Mouse (Mus musculus) kidney, embryonic 15.5 days (tissue): ENCODE measurements around the gene Hs6st3. TPM values are rescaled to one million over a fixed set of nuclear protein-coding genes. Genes with fewer than 3 reads are reported as not detected.
"Not testable (repeated sequence)": the region's sequence is repeated elsewhere in the genome, so short reads cannot be mapped to it uniquely, and the experiment has no call there.

Experiments
- ATAC-seq: fragments of 200-750 bp; cut with Nextera tagmentation; replicated peaks from 2 replicates; pipeline ENCODE4 v1.8.0; 2017; ENCODE audit warnings: moderate TSS enrichment; ENCODE audit not compliant: low FRiP score
- H3K27ac ChIP-seq: fragments of 300-500 bp; sonication (generic); 2 replicates; pipeline ENCODE4 v1.5.1; 2015; ENCODE audit warnings: mild to moderate bottlenecking, inconsistent platforms
- H3K27me3 ChIP-seq: fragments of 300-500 bp; sonication (generic); 2 replicates; pipeline ENCODE4 v1.6.1; 2015; ENCODE audit warnings: inconsistent platforms
- H3K36me3 ChIP-seq: fragments of 300-500 bp; sonication (generic); 2 replicates; pipeline ENCODE4 v1.6.1; 2015; ENCODE audit warnings: inconsistent platforms
- H3K4me1 ChIP-seq: fragments of 300-500 bp; sonication (generic); 2 replicates; pipeline ENCODE4 v1.6.1; 2015; ENCODE audit warnings: inconsistent platforms
- H3K4me2 ChIP-seq: fragments of 300-500 bp; sonication (generic); 2 replicates; pipeline ENCODE4 v1.6.1; 2015; ENCODE audit warnings: moderate library complexity, mild to moderate bottlenecking, inconsistent platforms
- H3K4me3 ChIP-seq: fragments of 300-500 bp; sonication (generic); replicated peaks from 2 replicates; pipeline ENCODE4 v1.5.1; 2015; ENCODE audit warnings: mild to moderate bottlenecking, inconsistent platforms
- H3K9ac ChIP-seq: fragments of 300-500 bp; sonication (generic); 2 replicates; pipeline ENCODE4 v1.6.1; 2015; ENCODE audit warnings: mild to moderate bottlenecking, inconsistent platforms
- H3K9me3 ChIP-seq: fragments of 300-500 bp; sonication (generic); replicated peaks from 2 replicates; pipeline ENCODE4 v1.6.1; 2016; ENCODE audit warnings: inconsistent platforms
- WGBS: fragments of 180-500 bp; shearing (Covaris S2); methylation state at CpG from one replicate; pipeline ENCODE4 v1.1.7; 2015; ENCODE audit warnings: mixed read lengths; 5-methylcytosine and 5-hydroxymethylcytosine counted together
- polyA plus RNA-seq: library from polyadenylated mRNA; unstranded; fragments of >200 nt; fragmentation: Nextera tagmentation; extraction: Ambion mirVana; gene quantifications from 2 replicates; pipeline ENCODE4 v1.2.1, GENCODE M21; 2015

The Hs6st3 gene
- polyA plus RNA-seq, 1 experiment from 2014 or later: 0.09 TPM

DNA sequence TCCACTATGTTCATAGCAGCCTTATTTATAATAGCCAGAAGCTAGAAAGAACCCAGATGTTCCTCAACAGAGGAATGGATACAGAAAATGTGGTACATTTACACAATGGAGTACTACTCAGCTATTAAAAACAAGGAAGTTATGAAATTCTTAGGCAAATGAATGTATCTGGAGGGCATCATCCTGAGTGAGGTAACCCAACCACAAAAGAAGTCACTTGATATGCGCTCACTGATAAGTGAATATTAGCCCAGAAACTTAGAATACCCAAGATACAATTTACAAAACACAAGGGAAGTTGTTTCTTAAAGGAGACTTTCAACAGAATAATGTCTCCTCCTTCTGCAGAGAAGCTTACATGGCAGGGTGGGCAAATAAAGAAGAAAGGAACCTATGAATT, 449.2 kb downstream of the Hs6st3 start:
- not testable (repeated sequence) for H3K9ac ChIP-seq, ATAC-seq, H3K4me3 ChIP-seq, H3K27ac ChIP-seq, H3K27me3 ChIP-seq, H3K4me1 ChIP-seq, H3K4me2 ChIP-seq, H3K9me3 ChIP-seq, H3K36me3 ChIP-seq
- WGBS: 98% methylated on average over 1 of the region's 1 CpGs

- Histone ChIP-seq H3K4me1 (0 out of 2 replicates have a peak, but pooled peaks cover 8% of the 10 kb centered on the region), H3K9ac (no peak overlapping the region), H3K27me3 (no peaks in the 10 kb centered on the region), H3K9me3 (no peaks in the 10 kb centered on the region), H3K27ac (no peak overlapping the region), H3K4me3 (no peak overlapping the region), H3K4me2 (no peak overlapping the region), H3K36me3 (no peaks in the 10 kb centered on the region)
- no peak for ATAC-seq
- 65% methylated on average over 14 of the region's 14 CpGs for WGBS
Measured at GRCm38 (mm10) chr14:119604327-119604726, 466.2 kb downstream of the Hs6st3 start.

DNA sequence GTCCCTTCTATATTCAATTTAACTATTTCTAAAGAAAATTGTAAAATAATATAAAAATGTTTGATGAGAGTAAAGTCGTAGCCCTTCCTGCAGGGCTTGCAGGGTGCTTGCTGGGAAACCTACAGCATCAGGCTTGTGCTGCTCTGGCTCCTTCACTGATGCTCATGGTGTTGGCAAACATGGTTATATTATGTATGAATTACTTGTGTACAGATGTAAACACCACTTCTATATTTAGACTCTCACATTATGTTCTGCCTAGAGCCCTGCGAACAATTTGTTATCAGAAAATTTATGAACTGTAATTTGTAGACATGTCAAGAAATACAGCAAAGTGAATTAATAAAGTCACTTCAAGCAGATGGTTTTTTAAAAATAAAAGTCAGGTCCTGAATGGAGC, 474.7 kb downstream of the Hs6st3 start:
- Histone ChIP-seq H3K4me1 (0 out of 2 replicates have a peak, but pooled peaks cover 8% of the 10 kb centered on the region), H3K9ac (no peak overlapping the region), H3K4me2 (no peak overlapping the region), H3K27me3 (no peaks in the 10 kb centered on the region), H3K36me3 (no peaks in the 10 kb centered on the region), H3K27ac (no peak overlapping the region), H3K9me3 (no peaks in the 10 kb centered on the region), H3K4me3 (no peak overlapping the region)
- WGBS: 69% methylated on average over 2 of the region's 2 CpGs
- ATAC-seq: no peak

GRCm38 (mm10) chr14:119629127-119629526, 491.0 kb downstream of the Hs6st3 start:
- 80% methylated on average over 1 of the region's 1 CpGs for WGBS

DNA sequence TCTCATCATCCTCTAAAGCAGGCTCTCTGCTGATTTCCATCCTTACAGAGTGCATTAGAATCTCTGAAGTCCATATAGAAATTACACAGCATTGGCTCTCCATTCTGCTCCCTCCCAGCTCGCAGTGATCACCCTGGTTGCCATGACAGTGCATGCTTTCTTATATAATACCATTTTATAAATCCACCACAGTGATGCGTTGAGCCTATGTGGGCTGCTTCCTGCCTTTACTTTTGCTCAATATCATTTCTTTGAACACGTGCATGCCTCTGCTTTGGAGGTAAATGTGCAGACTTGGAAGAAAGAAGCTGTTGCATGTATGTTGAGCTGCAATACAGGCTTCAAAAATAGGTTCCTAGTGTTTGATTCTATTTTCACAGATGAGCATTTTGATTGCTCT, 494.9 kb downstream of the Hs6st3 start:
- Histone ChIP-seq H3K4me3 (no peak overlapping the region), H3K4me1 (no peaks in the 10 kb centered on the region), H3K9me3 (no peaks in the 10 kb centered on the region), H3K9ac (no peak overlapping the region), H3K36me3 (no peaks in the 10 kb centered on the region), H3K27ac (no peak overlapping the region), H3K27me3 (no peaks in the 10 kb centered on the region), H3K4me2 (no peak overlapping the region)
- WGBS: 80% methylated on average over 3 of the region's 3 CpGs
- ATAC-seq: no peak

More at GRCm38 (mm10) chr14:119629127-119629526, 491.0 kb downstream of the Hs6st3 start:
- no peak overlapping the region for H3K27ac ChIP-seq
- H3K9me3 ChIP-seq: no peaks in the 10 kb centered on the region
- no peaks in the 10 kb centered on the region for H3K4me1 ChIP-seq
- H3K36me3 ChIP-seq: no peaks in the 10 kb centered on the region
- H3K27me3 ChIP-seq: no peaks in the 10 kb centered on the region
- H3K9ac ChIP-seq: no peak overlapping the region
- ATAC-seq: no peak
- no peak overlapping the region for H3K4me3 ChIP-seq
- no peak overlapping the region for H3K4me2 ChIP-seq

DNA sequence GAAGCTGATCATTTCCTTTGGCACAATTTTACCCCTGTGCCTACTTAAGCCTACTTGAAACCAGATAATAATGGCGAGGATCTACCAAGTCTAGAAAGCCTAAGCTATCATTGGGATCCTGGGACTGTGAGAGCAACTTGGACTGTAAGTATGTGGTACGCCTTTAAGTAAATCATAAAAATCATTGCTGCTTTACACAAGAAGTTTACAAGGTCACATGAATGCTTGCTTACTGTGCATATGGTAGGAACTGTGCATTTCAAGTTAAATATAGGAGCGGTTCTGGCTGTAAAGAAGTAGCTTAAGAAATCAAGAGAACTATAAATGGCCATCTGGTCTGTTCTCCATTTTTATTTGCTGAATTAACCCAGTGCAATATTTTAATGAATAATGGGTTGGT, 495.5 kb downstream of the Hs6st3 start:
- ATAC-seq: no peak
- no peaks in the 10 kb centered on the region for H3K36me3 ChIP-seq
- H3K27me3 ChIP-seq: no peaks in the 10 kb centered on the region
- H3K4me2 ChIP-seq: no peak overlapping the region
- no peak overlapping the region for H3K27ac ChIP-seq
- 76% methylated on average over 3 of the region's 3 CpGs for WGBS
- H3K4me3 ChIP-seq: no peak overlapping the region
- no peak overlapping the region for H3K9ac ChIP-seq
- H3K4me1 ChIP-seq: no peaks in the 10 kb centered on the region
- no peaks in the 10 kb centered on the region for H3K9me3 ChIP-seq

GRCm38 (mm10) chr14:119642874-119643273, 504.7 kb downstream of the Hs6st3 start:
- H3K4me3 ChIP-seq: no peak overlapping the region
- no peaks in the 10 kb centered on the region for H3K36me3 ChIP-seq
- H3K27me3 ChIP-seq: no peaks in the 10 kb centered on the region
- 93% methylated on average over 1 of the region's 1 CpGs for WGBS
- no peak overlapping the region for H3K9ac ChIP-seq
- H3K27ac ChIP-seq: no peak overlapping the region
- ATAC-seq: no peak
- no peak overlapping the region for H3K4me2 ChIP-seq
- H3K9me3 ChIP-seq: no peaks in the 10 kb centered on the region
- no peaks in the 10 kb centered on the region for H3K4me1 ChIP-seq

DNA sequence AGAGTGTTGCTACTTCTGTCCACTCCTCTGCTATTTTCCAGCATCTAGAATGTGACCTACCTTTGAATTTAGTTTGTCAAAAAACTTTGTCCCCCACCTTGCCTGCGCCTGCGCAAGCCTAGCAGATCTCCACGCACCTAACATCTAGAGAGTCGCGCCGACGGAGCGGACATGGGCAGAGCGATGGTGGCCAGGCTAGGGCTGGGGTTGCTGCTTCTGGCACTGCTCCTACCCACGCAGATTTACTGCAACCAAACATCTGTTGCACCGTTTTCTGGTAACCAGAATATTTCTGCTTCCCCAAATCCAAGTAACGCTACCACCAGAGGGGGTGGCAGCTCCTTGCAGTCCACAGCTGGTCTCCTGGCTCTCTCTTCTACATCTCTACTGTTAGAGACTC, 505.7 kb downstream of the Hs6st3 start:
- H3K4me1 ChIP-seq: no peaks in the 10 kb centered on the region
- no peak overlapping the region for H3K4me2 ChIP-seq
- H3K9me3 ChIP-seq: no peaks in the 10 kb centered on the region
- WGBS: 92% methylated on average over 12 of the region's 12 CpGs
- no peak for ATAC-seq
- no peak overlapping the region for H3K4me3 ChIP-seq
- H3K36me3 ChIP-seq: no peaks in the 10 kb centered on the region
- no peaks in the 10 kb centered on the region for H3K27me3 ChIP-seq
- no peak overlapping the region for H3K27ac ChIP-seq
- H3K9ac ChIP-seq: no peak overlapping the region

GRCm38 (mm10) chr14:119656936-119657335, 518.8 kb downstream of the Hs6st3 start:
- ATAC-seq: no peak
- no peak overlapping the region for H3K4me2 ChIP-seq
- H3K36me3 ChIP-seq: no peaks in the 10 kb centered on the region
- no peaks in the 10 kb centered on the region for H3K4me1 ChIP-seq
- H3K9me3 ChIP-seq: no peaks in the 10 kb centered on the region
- WGBS: 46% methylated on average over 2 of the region's 2 CpGs
- H3K27me3 ChIP-seq: no peaks in the 10 kb centered on the region
- H3K9ac ChIP-seq: no peak overlapping the region
- no peak overlapping the region for H3K27ac ChIP-seq
- no peak overlapping the region for H3K4me3 ChIP-seq

- no peak overlapping the region for H3K4me3 ChIP-seq
- no peaks in the 10 kb centered on the region for H3K36me3 ChIP-seq
- H3K27ac ChIP-seq: no peak overlapping the region
- no peaks in the 10 kb centered on the region for H3K27me3 ChIP-seq
- no peak overlapping the region for H3K9ac ChIP-seq
- ATAC-seq: no peak
- no peak overlapping the region for H3K4me2 ChIP-seq
- WGBS: 80% methylated on average over 5 of the region's 5 CpGs
- H3K4me1 ChIP-seq: no peaks in the 10 kb centered on the region
- H3K9me3 ChIP-seq: no peaks in the 10 kb centered on the region
Measured at GRCm38 (mm10) chr14:119665741-119666141, 527.6 kb downstream of the Hs6st3 start.

DNA sequence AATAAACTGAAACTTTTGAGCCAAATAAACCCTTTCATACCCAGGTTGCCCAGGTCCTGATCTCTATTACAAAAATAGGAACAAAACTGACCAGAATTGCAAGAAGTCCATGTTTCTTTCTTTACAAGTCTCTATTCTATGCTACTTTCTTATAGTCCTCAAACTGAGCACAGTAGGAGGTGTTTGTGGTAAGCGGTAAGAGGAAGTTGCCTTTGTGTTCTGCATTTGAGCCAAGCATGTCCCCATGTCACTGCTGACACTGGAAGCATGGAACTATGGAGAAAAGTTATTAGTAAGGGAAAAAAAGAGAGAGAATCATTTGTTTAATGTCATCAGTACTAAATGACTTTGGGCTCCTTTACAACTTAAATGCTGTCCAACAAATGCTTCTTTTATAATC, 529.3 kb downstream of the Hs6st3 start:
- Histone ChIP-seq H3K4me1 (no peaks in the 10 kb centered on the region), H3K27ac (no peak overlapping the region), H3K36me3 (no peaks in the 10 kb centered on the region), H3K9me3 (no peaks in the 10 kb centered on the region), H3K27me3 (no peaks in the 10 kb centered on the region), H3K4me3 (no peak overlapping the region), H3K9ac (no peak overlapping the region), H3K4me2 (no peak overlapping the region)
- no peak for ATAC-seq
- 98% methylated on average over 1 of the region's 1 CpGs for WGBS

DNA sequence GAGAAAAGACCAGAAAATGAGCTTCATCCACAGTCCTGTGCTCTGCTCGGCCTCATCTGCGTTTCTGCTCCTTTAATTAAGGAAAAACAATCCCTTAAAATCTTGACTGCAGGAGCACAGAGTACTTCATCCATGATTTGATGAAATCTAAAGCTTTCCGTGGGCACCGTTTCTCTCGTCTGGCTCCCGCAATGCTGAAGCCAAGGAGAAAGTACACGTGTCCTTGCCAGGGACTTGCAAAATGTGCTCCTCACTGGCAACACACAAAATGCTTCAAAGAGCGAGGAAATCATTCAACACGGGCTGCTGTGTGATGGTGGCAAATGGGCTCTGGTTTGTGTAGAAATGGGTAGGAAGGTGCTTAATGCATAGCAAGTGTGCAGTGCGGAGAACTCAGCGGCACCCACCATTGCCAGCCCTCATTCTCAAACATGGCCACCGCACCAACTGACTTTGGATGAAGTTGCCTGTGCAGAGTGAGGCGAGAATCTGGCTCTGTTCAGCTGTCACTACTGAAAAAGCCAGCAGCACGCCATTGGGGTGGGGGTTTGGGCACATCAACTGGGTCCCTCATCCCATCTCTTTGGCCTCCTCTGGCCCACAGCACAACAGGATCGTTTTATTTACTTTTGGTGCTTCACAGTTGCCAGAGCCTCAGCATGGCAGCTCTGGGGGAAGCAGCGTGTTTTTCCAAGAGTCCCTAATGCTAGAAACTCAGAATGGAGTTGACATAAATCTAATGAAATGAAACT, 532.9 kb downstream of the Hs6st3 start:
- WGBS: 80% methylated on average over 16 of the region's 16 CpGs
- Histone ChIP-seq H3K4me1 (no peaks in the 10 kb centered on the region), H3K9me3 (no peaks in the 10 kb centered on the region), H3K9ac (no peak overlapping the region), H3K27me3 (no peaks in the 10 kb centered on the region), H3K36me3 (no peaks in the 10 kb centered on the region), H3K4me2 (no peak overlapping the region), H3K27ac (no peak overlapping the region), H3K4me3 (no peak overlapping the region)
- ATAC-seq: no peak

GRCm38 (mm10) chr14:119678574-119678973, 540.4 kb downstream of the Hs6st3 start:
- Histone ChIP-seq H3K27me3 (no peaks in the 10 kb centered on the region), H3K9ac (no peak overlapping the region), H3K4me3 (no peak overlapping the region), H3K4me2 (no peak overlapping the region), H3K4me1 (no peaks in the 10 kb centered on the region), H3K27ac (no peak overlapping the region), H3K9me3 (no peaks in the 10 kb centered on the region), H3K36me3 (no peaks in the 10 kb centered on the region)
- no peak for ATAC-seq
- 91% methylated on average over 11 of the region's 11 CpGs for WGBS
